Mouse (Mus musculus) cerebellum, postnatal 25 days (tissue): ENCODE measurements around the gene Adgrf4.

Experiments used
- DNase-seq, 2 experiments: peaks; one replicate each; pipeline ENCODE4 v3.0.0; 2021; ENCODE audit warnings: mixed read lengths in 2 of 2

Gene Adgrf4

GRCm38 (mm10) chr17:42692136-42692535, at the start of gene Adgrf4:
Adgrf4 (minus strand) TSS chr17:42692284.
- DNase-seq = no peak

DNA sequence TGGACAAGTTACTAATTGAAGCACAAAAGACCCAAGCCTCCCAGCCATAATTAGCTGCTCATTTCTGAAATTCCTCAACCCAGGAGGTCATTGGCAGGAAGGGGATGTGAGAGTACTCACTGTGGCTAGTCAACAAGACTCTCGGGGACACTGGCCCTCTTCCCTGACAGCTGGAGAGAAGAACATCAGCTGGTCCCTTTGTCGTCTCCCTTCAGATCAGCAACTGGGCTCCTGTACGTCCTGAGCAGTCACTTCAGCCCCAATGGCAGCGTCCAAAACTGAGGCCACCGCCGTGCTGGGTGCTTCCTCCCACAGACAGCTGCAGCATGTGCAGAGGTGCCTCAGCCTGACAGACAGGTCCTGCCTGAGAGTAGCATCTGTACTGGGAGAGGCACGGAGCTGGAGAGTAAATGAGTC, 49.7 kb upstream of the Adgrf4 start, which contains the start of gene Adgrf2:
Adgrf2 (minus strand) TSS at position 379 of the 417 bp plus-strand sequence.
- DNase-seq = no peak

- no peak for DNase-seq
Measured at GRCm38 (mm10) chr17:42738794-42739193, 46.7 kb upstream of the Adgrf4 start.

GRCm38 (mm10) chr17:42717161-42717560, 25.1 kb upstream of the Adgrf4 start:
- no peak for DNase-seq

- DNase-seq = no peak
Measured at GRCm38 (mm10) chr17:42714991-42715390, 22.9 kb upstream of the Adgrf4 start.

DNA sequence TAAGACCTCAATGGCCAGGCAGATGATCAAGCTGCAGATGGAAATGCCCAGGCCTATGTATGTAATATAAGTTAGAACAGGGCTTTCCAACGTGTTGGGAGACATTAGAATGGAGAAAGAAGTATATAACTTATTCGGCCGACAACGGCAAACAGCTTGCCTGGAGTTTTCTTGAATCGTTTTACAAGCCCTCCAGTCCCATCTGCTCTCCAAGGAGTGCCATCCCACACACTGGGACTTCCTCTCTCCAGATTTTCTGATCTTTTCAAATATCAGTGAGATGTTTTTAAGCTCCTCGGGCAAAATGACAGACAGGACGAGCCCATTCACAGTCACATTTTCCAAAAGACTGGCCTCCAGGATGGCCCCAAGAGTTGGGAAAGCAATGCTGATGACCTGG, 18.6 kb upstream of the Adgrf4 start:
- DNase-seq = no peak

DNA sequence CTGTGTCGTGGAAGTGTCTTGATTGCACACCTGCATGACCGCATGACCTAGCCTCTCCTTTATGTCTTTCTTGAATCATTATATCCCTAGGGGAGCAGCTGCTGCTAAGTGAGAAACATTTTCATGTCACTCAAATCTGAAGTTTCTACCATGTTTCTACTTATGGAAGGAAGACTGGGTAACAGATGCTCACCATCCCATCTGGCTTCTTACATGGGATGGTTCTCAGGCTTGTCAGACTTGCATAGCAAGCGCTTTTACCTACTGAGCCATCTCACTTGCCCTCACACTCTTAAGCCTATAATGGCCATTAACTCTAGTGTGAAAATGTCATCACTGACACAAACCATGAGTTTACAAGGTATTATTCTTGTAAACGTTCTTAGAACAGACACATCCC, 13.5 kb upstream of the Adgrf4 start:
- DNase-seq = no peak

DNA sequence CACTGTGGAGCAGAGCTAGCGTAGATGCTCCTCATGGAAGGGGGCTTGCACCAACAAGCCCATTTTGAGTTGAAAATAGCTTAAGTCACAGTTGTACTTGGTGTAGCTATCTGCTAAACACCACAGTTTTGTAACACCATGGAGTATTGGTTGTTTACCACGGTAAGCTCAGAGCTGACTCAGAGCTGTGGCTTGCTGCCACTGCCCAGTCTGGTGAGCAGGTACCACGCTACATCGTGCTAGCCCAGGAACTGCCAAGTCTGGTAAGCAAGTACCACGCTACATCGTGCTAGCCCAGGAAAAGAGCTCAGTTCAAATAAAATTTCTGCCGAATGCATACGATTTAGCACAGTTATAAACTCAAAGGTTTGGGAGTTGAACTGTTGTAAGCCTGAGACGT, 10.1 kb upstream of the Adgrf4 start:
- peak in 1 of 2 experiments; percentile 9 for DNase-seq

DNA sequence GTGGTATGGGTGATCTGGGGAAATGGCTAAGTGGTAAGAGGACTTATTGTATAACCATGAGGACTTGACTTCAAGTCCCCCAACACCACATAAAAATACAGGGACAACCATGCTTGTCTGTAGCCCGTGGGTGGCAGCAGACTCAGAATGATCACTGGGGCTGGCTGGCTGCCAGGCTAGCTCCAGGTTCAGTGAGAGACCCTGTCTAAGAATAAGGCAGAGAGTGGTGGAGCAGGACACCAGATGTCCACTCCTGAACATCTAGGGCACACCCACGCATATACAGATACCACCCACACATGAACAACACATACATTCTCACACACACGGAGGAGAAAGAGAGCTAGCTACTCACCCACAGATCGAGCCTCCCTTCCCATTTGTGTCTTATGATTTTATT, 2.6 kb upstream of the Adgrf4 start:
- peak in 1 of 2 experiments; percentile 8 for DNase-seq

DNA sequence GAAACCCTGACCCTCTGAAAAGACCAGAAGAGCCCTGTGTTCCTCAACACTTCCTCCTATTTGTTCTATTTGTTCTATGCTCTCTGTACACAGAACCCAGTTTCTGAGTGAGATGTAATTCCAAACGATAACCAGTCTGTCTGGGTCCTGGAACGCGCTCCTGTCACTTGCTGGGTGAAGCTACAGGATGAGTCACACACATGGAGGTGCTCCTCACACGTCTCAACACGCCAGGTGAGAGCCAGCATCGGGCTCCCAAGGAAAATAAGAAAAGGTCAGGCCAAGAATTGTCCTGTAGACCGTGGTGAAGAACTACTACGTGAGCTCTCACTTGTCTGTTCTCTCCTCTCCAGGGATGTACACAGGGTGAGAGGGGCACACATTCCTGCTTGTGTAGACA, 1.6 kb downstream of the Adgrf4 start:
- DNase-seq = no peak

DNA sequence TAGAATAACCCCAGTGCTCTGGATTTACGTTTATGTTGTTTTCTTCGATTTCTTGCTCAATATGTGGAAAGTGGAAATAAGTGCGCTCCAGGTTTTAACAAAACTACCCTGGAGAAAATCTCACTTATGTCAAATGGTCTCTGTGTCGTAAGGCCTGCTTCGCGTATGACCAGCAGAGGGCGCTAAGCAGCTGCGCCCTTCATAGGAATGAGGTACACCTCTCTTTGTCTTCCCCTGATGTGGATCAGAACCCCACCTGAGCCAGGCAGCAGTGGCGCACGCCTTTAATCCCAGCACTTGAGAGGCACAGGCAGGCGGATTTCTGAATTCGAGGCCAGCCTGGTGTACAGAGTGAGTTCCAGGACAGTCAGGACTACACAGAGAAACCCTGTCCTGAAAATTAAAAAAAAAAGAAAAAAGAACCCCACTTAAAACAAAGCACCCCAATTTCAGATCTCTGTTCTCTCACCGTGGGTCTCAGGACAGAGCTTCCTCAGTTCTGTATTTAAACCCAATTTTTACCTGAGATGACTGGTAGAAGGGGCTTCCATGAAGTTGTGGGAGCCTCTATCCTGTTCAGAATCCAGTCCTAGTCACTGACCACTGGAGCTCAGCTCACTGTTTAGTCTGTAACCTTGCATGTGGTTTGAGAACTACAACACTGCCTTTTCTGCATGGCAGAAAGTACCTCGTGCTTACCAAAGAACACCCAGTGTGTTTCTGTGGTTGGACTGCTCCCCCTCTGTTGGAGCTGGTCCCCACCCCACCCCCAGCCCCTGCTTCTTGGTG, 33.3 kb downstream of the Adgrf4 start:
- peak; percentile 9 to 55 for DNase-seq

DNA sequence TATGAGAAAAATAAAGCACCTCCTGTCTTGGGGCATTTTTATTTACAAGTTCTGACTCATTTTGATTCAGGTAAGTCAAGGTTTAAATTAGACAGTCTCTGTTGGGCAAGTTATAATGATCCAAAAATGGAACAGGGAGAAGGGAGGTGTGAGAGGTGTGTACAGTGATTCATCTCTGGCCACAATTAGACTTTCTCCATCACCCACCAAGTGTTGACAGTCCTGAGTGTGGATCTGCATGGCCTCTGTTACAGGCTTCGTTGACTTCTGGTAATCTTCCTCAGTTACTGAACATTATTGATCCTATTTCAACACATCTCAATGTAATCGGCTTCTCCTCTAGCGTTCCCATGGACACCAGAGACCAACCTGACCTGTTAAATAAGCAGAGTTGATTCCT, 48.7 kb downstream of the Adgrf4 start:
- DNase-seq = no peak

- DNase-seq = peak; percentile 16 to 20
Measured at GRCm38 (mm10) chr17:42630206-42630605, 61.9 kb downstream of the Adgrf4 start.

GRCm38 (mm10) chr17:42613043-42613737, 78.9 kb downstream of the Adgrf4 start:
- peak; percentile 19 to 54 for DNase-seq

- DNase-seq = no peak
Measured at GRCm38 (mm10) chr17:42611295-42611694, 80.8 kb downstream of the Adgrf4 start, which contains the start of gene Opn5. Opn5 (minus strand) TSS chr17:42611395.

DNA sequence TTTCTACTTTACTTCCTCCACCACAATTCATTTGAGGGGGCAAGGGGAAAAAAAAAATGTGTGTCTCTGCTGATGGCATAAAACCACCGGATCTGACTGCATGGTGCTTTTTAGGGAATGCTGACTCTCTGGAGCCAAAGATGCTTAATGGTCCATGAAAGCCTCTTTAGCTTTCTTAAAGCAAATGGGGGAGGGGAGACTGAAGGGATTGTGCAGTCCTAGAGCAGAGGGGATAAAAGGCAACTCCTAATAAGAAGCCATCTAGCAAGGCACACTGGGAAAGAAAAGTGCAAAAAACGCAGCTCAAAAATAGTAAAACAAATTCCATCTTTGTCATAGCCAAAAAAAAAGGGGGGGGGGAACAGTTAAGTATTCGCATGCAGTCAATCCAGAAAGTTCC, 83.8 kb downstream of the Adgrf4 start:
- no peak for DNase-seq
